Mouse (Mus musculus) megakaryocyte, adult 5-6 weeks (primary cell): ENCODE results near the gene Dcun1d4. TPM values are rescaled to one million over a fixed set of nuclear protein-coding genes. Genes with fewer than 3 reads are reported as not detected.

Experiments
- ATAC-seq: 2 replicates; pipeline ENCODE4 v1.8.0; 2016; ENCODE audit warnings: mild to moderate bottlenecking, inconsistent platforms; ENCODE audit not compliant: poor library complexity, severe bottlenecking
- total RNA-seq, 2 experiments: library from RNA; stranded (forward) in 1 of 2; stranded (reverse) in 1 of 2; fragments of 153-499, 151-499 nt in 1 of 2; fragments of 221-1000, 200-1000 nt in 1 of 2; gene quantifications; 2 replicates each; pipeline versions ENCODE4 v1.2.3 to v1.2.4; 2015 to 2017

The Dcun1d4 gene
- total RNA-seq, 2 experiments from 2014 or later = 3.0 to 4.7 TPM

- no peak for ATAC-seq
Observed at GRCm38 (mm10) chr5:73497401-73497800, 16.6 kb downstream of the Dcun1d4 start.

DNA sequence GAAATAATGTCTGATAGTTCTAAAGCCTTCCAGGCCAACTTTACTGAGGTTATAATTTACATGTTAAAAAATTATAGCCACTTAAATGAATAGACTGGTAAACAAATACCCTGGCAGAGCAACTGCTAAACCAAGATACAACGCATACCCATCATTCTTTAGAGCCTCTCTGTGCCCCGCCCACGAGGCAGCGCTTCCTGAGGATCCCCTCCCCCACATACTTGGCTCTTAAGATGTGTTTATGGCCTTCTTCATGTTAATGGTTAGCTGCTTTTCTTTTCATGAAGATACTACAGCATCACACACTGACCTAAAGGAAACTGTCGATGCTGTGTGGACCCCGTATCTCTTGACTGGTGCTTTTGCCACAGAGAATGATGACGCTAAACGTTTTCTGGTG is 17.8 kb downstream of the Dcun1d4 start:
- ATAC-seq = no peak

DNA sequence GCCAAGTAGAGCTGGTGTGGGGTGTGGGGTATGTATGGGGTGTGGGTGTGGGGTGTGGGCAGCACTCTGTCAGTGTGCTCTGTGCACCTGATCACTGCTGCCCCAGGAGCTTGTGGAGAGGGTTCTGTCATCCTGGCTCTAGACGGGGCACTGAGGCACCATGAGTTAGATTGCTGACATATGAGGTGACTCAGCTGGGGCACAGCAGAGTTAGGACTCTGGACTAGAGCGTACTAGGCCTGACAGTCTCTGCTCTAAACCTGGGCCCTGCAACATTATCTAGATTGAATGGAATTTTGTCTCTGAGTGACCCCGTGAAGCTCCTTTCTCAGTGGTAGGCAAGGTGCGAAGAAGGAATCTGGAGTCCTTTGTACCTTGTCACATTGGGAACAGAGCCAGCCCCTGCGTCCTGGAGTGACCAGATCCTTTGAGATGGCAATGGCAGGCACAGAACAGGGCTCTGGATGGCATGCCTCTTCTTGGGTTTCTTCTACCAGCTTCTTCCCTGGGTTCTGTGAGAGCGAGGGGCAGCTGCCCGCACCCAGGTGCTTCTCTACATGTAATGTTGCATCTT is 20.2 kb downstream of the Dcun1d4 start:
- no peak for ATAC-seq

DNA sequence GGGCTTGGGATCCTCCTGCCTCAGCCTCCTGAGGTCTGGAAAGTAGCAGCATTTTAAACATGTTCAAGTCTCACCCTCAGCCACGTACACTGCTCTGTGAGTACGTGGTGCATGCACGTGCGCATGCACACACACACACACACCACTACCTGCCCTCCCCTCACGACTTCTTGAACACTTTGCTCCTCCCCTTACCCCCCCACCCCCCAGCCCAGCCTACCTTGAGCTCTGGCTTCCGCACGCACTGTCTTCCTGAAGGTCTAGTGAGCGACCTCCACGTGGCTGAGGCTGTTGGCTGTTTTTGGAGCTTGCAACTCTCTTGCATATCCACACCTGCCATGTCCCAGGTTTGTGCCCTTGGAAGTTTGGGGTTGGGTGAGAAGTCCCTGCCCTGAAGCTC is 21.6 kb downstream of the Dcun1d4 start:
- ATAC-seq = no peak

DNA sequence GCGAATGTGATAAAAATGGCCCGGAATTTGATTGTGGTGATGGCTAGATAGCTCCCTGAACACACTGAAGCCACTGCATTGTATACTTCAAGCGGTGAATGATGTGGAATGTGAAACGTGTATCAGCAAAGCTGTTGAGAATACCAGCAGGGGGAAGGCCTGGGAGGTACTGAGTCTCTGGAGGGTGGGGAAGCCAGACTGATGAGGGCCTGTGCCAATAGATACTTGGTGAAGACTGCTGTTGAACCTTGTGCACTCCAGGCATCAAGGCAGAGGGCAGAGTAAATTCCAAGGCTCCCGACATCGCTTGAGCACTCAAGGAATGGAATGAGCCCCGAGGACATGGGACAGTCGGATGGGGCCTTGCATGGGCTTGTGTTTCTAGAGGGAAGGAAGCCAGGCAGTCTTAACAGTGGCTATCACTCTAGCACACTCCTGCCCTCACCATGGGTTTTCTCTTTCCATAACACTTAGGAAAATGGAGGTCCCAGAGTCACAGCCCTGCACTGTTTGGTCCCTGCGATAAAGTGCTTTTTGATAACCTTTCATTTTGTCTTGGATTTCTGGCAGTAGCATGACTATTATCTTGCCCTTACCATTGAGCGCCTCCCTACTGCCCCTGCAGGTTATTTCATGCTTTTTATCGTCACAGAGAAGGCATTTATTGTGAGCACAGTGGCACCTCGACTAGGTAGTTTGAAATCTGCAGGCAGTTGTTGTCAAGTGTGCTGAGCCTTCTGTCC is 22.4 kb downstream of the Dcun1d4 start:
- ATAC-seq = no peak

DNA sequence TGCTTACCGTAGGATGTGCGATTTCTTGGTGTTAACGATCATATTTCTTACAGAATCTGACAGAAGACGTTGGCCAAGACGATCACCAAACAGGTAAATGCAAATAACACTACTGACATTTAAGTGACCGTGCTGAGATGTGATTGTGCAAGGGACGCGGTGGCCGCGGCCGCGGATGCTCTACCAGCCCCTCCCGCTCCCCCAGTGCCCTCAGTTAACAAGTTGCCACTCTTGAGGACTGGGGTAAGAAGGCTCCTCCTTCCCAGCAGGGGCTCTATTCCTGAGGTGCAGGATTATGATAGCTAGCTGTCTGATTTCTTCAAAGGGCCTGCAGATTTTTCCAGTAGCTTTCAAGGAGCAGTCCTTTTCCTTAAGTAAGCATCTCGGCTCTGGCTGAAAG is 30.3 kb downstream of the Dcun1d4 start:
- ATAC-seq = no peak

DNA sequence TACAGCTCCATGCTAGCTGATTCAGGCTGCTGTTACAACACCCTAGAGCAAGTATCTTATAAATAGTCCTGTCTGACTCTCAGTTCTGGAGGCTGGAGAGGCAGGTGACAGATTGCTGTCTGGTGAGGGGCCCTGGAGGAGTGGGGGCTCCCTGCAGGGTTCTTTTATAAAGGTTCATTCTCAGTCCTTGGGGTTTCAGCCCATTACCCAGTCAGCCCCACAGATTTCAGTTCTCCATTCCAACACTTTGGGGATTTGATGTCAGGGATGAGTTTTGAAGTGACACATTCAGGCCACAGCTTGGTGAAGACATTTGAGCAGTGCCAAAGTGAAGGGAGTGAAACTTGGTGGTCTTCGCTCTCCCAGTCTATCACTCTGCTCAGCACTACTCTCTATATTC is 31.4 kb downstream of the Dcun1d4 start:
- ATAC-seq = no peak

- no peak for ATAC-seq
Observed at GRCm38 (mm10) chr5:73512661-73513060, 31.9 kb downstream of the Dcun1d4 start.

DNA sequence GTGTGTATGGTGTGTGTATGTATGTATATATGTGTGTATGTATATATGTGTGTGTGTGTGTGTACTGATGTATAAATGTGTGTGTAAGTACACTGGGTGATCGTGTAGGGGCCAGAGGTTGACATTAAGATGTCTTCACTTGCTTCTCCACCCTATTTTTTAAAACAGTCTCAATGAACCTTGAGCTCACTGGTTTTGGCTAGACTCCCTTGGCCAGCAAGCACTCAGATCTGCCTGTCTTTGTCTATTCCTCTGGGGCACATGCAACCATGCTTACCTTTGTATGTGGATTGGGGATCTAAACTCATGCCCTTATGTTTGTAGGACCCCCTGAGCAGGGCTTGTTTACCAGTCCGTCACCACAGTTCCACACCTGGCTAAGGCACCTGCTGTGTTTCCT is 33.4 kb downstream of the Dcun1d4 start:
- no peak for ATAC-seq

DNA sequence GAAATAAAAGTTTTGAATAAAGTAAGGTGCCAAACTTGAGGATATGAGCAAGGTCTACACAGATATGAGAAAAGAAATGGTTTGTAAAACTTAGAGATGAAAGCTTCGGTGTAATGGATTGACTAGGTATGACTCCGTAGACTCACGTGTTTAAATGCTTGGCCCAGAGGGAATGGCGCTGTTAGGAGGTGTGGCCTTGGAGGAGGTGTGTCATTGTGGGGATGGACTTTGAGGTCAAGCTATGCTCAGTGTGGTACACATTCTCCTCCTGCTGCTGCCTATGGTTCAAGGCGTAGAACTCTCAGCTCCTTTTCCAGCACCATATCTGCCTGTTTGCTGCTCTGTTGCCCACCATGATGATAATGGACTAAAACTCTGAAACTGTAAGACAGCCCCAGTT is 36.5 kb downstream of the Dcun1d4 start:
- no peak for ATAC-seq

DNA sequence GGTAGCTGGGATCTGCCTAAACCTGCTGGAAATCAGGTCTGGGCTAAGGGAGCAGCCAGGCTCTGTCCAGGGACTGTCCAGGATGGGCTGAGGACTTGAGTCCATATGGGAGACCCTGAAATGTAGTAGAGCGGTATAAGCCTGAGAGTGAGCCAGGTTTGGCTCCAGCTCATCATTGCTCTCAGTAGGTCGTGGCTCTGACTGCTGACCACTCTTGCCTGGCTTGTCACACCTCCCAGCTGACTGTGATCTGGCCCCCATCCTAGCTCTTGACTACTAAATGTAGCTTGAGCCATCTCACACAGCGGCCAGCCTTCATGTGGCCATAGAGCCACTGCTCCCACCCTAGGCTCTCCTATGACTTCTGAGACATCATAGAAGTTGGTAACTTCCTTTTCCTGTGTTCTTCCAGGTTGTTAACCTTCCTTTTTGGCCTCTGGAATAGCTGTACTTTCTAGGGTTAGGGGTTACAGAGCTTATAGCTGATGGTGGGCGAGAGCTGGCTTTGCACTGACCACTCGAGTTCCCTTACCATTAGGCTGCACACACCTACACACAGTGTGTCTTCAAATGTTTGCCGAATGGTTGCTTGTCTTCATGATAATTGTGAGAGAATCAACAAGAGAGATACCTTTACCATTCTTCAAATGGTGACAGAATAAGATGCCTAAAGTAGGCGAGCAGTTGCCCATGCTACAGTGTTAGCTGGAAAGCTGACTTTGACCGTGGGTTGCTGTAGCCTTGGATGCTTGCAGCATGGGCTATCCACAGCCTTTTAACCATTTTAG is 37.8 kb downstream of the Dcun1d4 start:
- no peak for ATAC-seq

GRCm38 (mm10) chr5:73520787-73521186 is 40.0 kb downstream of the Dcun1d4 start:
- no peak for ATAC-seq

- no peak for ATAC-seq
Observed at GRCm38 (mm10) chr5:73523227-73523626, 42.4 kb downstream of the Dcun1d4 start.

DNA sequence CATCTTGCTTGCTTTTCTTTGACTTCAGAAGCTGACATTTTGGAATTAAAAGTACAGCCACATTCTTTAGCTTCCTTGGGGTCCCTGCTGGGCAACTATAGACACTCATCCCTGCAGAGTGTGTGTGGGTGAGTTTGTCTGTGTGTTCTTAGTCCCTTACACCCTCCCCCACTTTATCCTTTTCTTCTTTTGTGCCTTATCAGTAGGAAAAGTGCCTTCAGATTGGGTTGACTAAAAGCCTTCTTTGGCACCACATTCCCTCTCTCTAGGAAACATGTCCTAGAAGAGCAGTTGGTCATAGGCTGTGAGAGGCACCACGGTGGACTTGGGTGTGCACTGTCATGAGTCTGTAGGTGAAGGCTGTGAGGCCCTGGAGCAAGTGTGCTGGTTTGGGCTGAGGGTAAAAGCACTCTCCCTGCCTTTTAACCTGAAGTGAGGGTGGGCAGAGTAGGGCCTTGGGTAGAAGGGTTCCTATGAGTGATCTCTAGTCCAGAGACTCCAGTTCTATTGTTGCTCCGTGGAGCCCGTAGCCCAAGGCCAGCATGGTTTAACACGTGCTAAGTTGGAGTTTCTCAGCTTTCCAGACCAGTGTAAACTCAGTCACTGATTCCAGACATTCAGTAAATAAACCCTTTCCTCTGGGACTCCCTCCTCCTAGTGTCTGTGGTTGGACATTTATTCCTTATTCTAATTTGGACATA is 43.6 kb downstream of the Dcun1d4 start:
- no peak for ATAC-seq

DNA sequence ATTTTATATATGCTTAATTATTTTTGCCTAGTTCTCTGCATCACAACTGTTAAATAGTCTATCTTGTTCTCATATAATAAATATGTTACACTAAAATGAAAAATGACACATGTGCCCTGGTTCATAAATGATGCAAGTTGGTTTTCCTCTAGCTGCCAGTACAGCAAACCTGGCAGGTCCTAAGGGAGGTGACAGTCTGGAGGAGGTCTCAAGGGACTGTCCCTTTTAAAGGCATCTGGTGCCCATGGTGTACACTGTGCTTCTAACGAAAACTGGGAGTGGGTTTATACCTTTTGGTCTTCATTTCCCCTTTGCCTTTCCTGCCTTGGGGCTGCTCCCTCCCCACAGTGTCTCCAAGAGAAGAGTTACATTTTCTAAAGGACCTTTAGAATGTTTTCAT is 51.4 kb downstream of the Dcun1d4 start:
- ATAC-seq = no peak

DNA sequence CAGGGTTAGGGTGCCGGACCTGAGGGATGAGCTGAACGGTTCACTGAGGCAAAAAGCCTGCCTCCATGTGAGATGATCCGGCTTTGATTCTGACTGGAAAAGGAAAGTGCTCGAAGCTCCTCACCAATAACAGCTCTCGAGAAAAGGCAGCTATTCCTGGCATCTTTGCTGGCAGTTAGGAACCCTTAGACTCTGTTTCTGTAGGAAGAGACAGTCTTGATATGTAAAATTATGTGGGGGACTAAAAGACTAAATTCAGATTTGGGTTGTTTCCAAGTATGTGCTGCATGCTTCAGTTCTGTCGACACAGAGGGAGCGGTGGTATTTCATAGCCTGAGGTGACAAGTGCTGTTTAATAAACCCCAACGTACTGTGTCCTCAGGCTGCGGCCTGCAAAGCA is 52.1 kb downstream of the Dcun1d4 start:
- no peak for ATAC-seq

GRCm38 (mm10) chr5:73537669-73538068 is 56.9 kb downstream of the Dcun1d4 start:
- ATAC-seq = no peak

GRCm38 (mm10) chr5:73538586-73539298 is 57.9 kb downstream of the Dcun1d4 start:
- no peak for ATAC-seq

- peak; percentile 52; the same call in 1 of the 2 replicates for ATAC-seq
Observed at GRCm38 (mm10) chr5:73539848-73540510, 59.2 kb downstream of the Dcun1d4 start.

DNA sequence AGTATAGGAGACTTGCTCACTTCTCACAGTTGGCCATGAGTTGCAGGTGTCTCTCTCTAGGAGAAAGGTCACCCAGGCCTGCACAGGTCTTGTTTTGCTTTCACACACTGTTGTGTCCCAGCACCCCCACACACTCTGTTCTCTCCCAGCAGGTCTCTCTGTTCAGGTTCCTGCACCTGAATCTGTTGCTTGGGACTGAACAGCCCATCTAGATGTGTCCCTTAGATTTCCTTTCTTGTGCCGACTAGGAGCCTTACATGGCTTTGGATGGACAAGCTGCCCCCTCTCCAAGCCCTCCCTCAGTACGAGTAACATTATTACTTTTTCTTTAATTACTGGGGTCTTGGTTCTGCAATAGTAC is 59.7 kb downstream of the Dcun1d4 start:
- no peak for ATAC-seq
